Mouse (Mus musculus) bone marrow macrophage, adult 2 months (primary cell): ENCODE results near the gene Frmpd4.

Experiments used
- CTCF ChIP-seq: IDR thresholded peaks from 2 replicates; pipeline ENCODE4 v1.5.1; 2012; ENCODE audit warnings: low read depth, mild to moderate bottlenecking, low read length, moderate library complexity
- POLR2A ChIP-seq: IDR thresholded peaks from 2 replicates; pipeline ENCODE4 v1.6.1; 2012; ENCODE audit warnings: mild to moderate bottlenecking, low read depth, low read length, borderline replicate concordance

- no peak for TF ChIP-seq CTCF
- no peak for TF ChIP-seq POLR2A
Observed at GRCm38 (mm10) chrX:167491589-167492207, 1085.3 kb downstream of the Frmpd4 start.
